Mouse (Mus musculus) brain, embryonic 14.5 days (tissue): ENCODE measurements around the gene Ikbip. TPM values are rescaled to one million over a fixed set of nuclear protein-coding genes. Genes with fewer than 3 reads are reported as not detected.

Experiments
- DNase-seq: peaks from one replicate; pipeline ENCODE4 v3.0.0-alpha.2; 2011; ENCODE audit warnings: low read depth
- CTCF ChIP-seq: fragments of 200-500 bp; IDR thresholded peaks from 2 replicates; pipeline ENCODE4 v1.5.1; 2012; ENCODE audit warnings: inconsistent platforms, mild to moderate bottlenecking, moderate library complexity, borderline replicate concordance; ENCODE audit not compliant: insufficient read depth, insufficient read length; ENCODE audit errors: extremely low read depth
- POLR2A ChIP-seq: fragments of 200-500 bp; IDR thresholded peaks from 2 replicates; pipeline ENCODE4 v1.6.1; 2012; ENCODE audit warnings: mild to moderate bottlenecking, inconsistent platforms, borderline replicate concordance; ENCODE audit not compliant: poor library complexity, insufficient read depth, insufficient read length, severe bottlenecking; ENCODE audit errors: extremely low read depth
- polyA plus RNA-seq: library from polyadenylated mRNA; depleted of rRNA; stranded (reverse); fragments of >200 nt; gene quantifications from 2 replicates; pipeline ENCODE4 v1.2.3, GENCODE M21; 2012; rRNA removed

Gene Ikbip
- polyA plus RNA-seq, 1 experiment: 9.3 TPM

DNA sequence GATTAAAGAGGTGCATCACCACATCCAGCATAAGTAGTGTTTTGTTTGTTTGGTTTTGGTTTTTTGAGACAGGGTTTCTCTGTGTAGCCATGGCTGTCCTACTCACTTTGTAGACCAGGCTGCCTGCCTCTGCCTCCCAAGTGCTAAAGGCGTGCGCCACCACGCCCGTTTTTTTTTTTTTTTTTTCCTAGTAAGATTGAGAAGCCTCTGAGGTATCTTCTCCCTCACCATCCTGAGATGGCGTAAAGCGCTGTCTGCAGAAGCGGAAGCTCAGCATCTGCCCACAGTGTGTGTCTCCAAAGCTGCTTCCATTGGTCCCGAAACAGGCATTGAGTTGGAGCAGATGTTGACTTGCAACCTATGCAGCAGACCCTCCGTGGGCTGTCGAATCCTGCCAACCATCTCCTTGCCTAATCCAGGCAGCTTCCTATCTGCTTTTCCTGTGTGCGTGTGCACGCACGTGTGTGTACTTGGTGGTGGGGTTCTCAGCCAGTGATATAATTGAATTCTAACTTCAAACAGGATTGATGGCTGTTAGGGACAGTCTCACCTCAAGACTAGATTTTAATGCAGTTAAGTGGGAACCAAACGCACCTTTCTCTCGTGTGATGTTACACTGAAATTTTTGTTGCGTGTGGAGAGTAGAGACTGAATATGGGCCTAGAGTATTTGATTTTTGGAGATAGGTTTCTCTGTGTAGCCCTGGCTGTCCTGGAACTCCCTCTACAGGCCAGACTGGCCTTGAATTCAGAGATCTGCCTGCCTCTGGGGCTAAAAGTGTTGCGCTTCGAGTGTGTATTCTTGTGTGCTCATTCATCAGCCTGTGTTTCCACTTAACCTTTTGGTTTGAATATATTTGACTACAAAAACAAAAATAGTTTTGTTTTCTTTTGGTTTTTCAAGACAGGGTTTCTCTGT, 60.8 kb downstream of the Ikbip start:
- DNase-seq: no peak
- TF ChIP-seq CTCF: no peak

GRCm38 (mm10) chr10:91145413-91145812, 62.7 kb downstream of the Ikbip start:
- TF ChIP-seq CTCF (no peak), POLR2A (no peak)
- DNase-seq: no peak

Other genes starting within 250 kb of the Ikbip start
- gene Apaf1, start 170 bp upstream of the Ikbip start, polyA plus RNA-seq: 29.4 and 31.3 TPM in 2 replicates
- 348 and 411 TPM in 2 replicates for gene Slc25a3, start 41.1 kb downstream of the Ikbip start, polyA plus RNA-seq
- 177 and 225 TPM in 2 replicates for gene Tmpo, start 98.4 kb downstream of the Ikbip start, polyA plus RNA-seq